ENCODE assay signal across 8 mouse cellular contexts in the genomic region with DNA sequence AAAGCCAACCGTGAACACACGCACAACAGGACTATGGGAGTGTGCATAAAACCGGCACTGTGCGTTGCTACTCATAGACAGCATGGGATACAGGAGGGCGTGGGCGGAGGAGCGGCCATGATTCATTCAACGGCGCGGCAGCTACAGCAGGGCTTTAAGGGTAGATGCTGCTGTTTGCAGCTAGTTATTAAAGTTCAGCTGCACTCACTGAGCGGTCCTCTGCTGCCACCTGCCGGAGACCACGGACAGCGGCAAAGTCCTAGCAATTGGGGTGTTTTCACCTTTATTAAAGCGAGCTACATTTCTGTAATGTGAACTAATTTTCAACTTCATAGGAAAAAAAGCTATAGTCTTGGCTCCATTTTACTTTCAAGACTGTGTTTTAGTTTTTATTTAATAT.
A peak's percentile ranks its signal among the peaks of the same experiment; 100 is the strongest.
DNase-seq lines count a peak whose midpoint lies in the region; ATAC-seq and TF ChIP-seq lines count a peak whose summit lies in the region.

No protein-coding gene starts in this region.

- H3K36me3 ChIP-seq in embryonic facial prominence, embryonic 13.5 days: peaks cover 77% of the 10 kb centered on the region
- H3K36me3 ChIP-seq in liver, embryonic 14.5 days (replicated peaks; ENCODE audit: control insufficient read depth, insufficient read depth, low read depth): peaks cover 90% of the 10 kb centered on the region
- peaks cover 90% of the 10 kb centered on the region for H3K36me3 ChIP-seq in neural tube, embryonic 13.5 days

- peak; percentile 77 for DNase-seq in CD4-positive, CD25-positive, alpha-beta regulatory T cell, adult 2 months (ENCODE audit: low read depth, low spot score)
- DNase-seq in adrenal gland, postnatal 4 days (ENCODE audit: low spot score in 2 of 2): peak; percentile 24 to 60
- peak; percentile 11 for DNase-seq in heart, postnatal 25 days (ENCODE audit: low spot score)
- peak; percentile 32 for DNase-seq in large intestine, adult 2 months (ENCODE audit: low read depth, low spot score)
- DNase-seq in liver, embryonic 14.5 days (ENCODE audit: low read depth in 3 of 3, low spot score in 3 of 3): peak; percentile 22 to 37 (median 25)
- DNase-seq in telencephalon, adult 2 months (ENCODE audit: low read depth, low spot score): peak; percentile 64

- no peak overlapping the region for H3K27ac ChIP-seq in embryonic facial prominence, embryonic 13.5 days
- H3K27ac ChIP-seq in liver, embryonic 14.5 days: no peak overlapping the region
- H3K27ac ChIP-seq in neural tube, embryonic 13.5 days (replicated peaks): no peak overlapping the region

- H3K4me1 ChIP-seq in embryonic facial prominence, embryonic 13.5 days: no peaks in the 10 kb centered on the region
- H3K4me1 ChIP-seq in liver, embryonic 14.5 days (replicated peaks; ENCODE audit: control insufficient read depth in 2 of 2, insufficient read depth in 2 of 2, low read length in 1 of 2): no peaks in the 10 kb centered on the region
- H3K4me1 ChIP-seq in neural tube, embryonic 13.5 days (replicated peaks): peaks cover 4% of the 10 kb centered on the region

- TF ChIP-seq CTCF in liver, embryonic 14.5 days (IDR thresholded peaks at IDR 0.05; ENCODE audit: low read depth): peak; percentile 90

- TF ChIP-seq EP300 in liver, embryonic 14.5 days (IDR thresholded peaks at IDR 0.05; ENCODE audit: low read depth): no peak

- H3K4me2 ChIP-seq in embryonic facial prominence, embryonic 13.5 days: 0 out of 2 replicates have a peak overlapping the region, but pooled peaks have one; percentile 21
- no peak overlapping the region for H3K4me2 ChIP-seq in liver, embryonic 14.5 days (ENCODE audit: low read depth)
- H3K4me2 ChIP-seq in neural tube, embryonic 13.5 days: no peak overlapping the region

- no peaks in the 10 kb centered on the region for H3K9me3 ChIP-seq in embryonic facial prominence, embryonic 13.5 days
- H3K9me3 ChIP-seq in liver, embryonic 14.5 days (ENCODE audit: control insufficient read depth, low read length): no peaks in the 10 kb centered on the region
- no peaks in the 10 kb centered on the region for H3K9me3 ChIP-seq in neural tube, embryonic 13.5 days

- WGBS in embryonic facial prominence, embryonic 13.5 days: 35% methylated on average over 15 of the region's 15 CpGs
- WGBS in large intestine, adult 2 months: 30% methylated on average over 15 of the region's 15 CpGs
- WGBS in liver, embryonic 14.5 days (ENCODE audit: insufficient replicate concordance): 46% methylated on average over 15 of the region's 15 CpGs
- WGBS in neural tube, embryonic 13.5 days: 36% methylated on average over 15 of the region's 15 CpGs

- intact Hi-C loops in heart, postnatal 25 days (cut with DNase I): loop anchor here (2.0 to 5.0 kb wide), 2 partner anchors 87 to 179 kb away; no protein-coding TSS in a partner anchor

- H3K9ac ChIP-seq in embryonic facial prominence, embryonic 13.5 days: no peak overlapping the region
- H3K9ac ChIP-seq in liver, embryonic 14.5 days (replicated peaks): no peak overlapping the region
- no peak overlapping the region for H3K9ac ChIP-seq in neural tube, embryonic 13.5 days

- H3K27me3 ChIP-seq in embryonic facial prominence, embryonic 13.5 days: no peaks in the 10 kb centered on the region
- no peaks in the 10 kb centered on the region for H3K27me3 ChIP-seq in liver, embryonic 14.5 days (ENCODE audit: control insufficient read depth, insufficient read depth, low read length)
- no peaks in the 10 kb centered on the region for H3K27me3 ChIP-seq in neural tube, embryonic 13.5 days

- H3K4me3 ChIP-seq in embryonic facial prominence, embryonic 13.5 days: no peak overlapping the region
- H3K4me3 ChIP-seq in liver, embryonic 14.5 days (ENCODE audit: insufficient read depth in 1 of 2, low read depth in 2 of 2, low read length in 2 of 2): no peak overlapping the region
- H3K4me3 ChIP-seq in neural tube, embryonic 13.5 days: no peak overlapping the region

- ATAC-seq in embryonic facial prominence, embryonic 13.5 days (ENCODE audit: insufficient number of reproducible peaks, insufficient read depth, low FRiP score, low TSS enrichment, low read depth): 0 out of 2 replicates have a peak, but pooled peaks have one; percentile 10
- ATAC-seq in liver, embryonic 14.5 days (ENCODE audit: insufficient read depth): no peak
- ATAC-seq in neural tube, embryonic 13.5 days (ENCODE audit: low read depth): peak; percentile 62

Comparison
In these comparisons a context has a peak if more than half of its experiments do, and no peak if none do; other contexts are left out.
1. DNase-seq: peak in every context shown above with its lines; median percentile 77 in CD4-positive, CD25-positive, alpha-beta regulatory T cell, adult 2 months; 64 in telencephalon, adult 2 months; 42 in adrenal gland, postnatal 4 days; 32 in large intestine, adult 2 months; 25 in liver, embryonic 14.5 days; 11 in heart, postnatal 25 days.